Mouse (Mus musculus) spleen, adult 2 months (tissue): ENCODE results near the gene Ptpn5. TPM values are rescaled to one million over a fixed set of nuclear protein-coding genes. Genes with fewer than 3 reads are reported as not detected.

ENCODE experiments used
- DNase-seq, 2 experiments: peaks; one replicate each; pipeline versions ENCODE4 v3.0.0 to v3.0.0-alpha.2; 2012 to 2021; ENCODE audit warnings: low spot score in 2 of 2, low read depth in 1 of 2
- H3K27ac ChIP-seq: fragments of 200-500 bp; 2 replicates; pipeline ENCODE4 v1.5.1; 2012; ENCODE audit warnings: low read length, inconsistent platforms; ENCODE audit not compliant: insufficient read depth
- H3K27me3 ChIP-seq: fragments of 200-500 bp; 2 replicates; pipeline ENCODE4 v1.6.1; 2012; ENCODE audit warnings: mild to moderate bottlenecking, moderate library complexity, low read length, inconsistent platforms; ENCODE audit not compliant: control insufficient read depth, insufficient read depth
- H3K36me3 ChIP-seq: fragments of 200-500 bp; 2 replicates; pipeline ENCODE4 v1.6.1; 2012; ENCODE audit warnings: mild to moderate bottlenecking, low read length, inconsistent platforms; ENCODE audit not compliant: control insufficient read depth, insufficient read depth
- H3K4me1 ChIP-seq: fragments of 200-500 bp; 2 replicates; pipeline ENCODE4 v1.6.1; 2011; ENCODE audit warnings: inconsistent platforms; ENCODE audit not compliant: control insufficient read depth, insufficient read depth, insufficient read length
- H3K4me3 ChIP-seq: fragments of 200-500 bp; 2 replicates; pipeline ENCODE4 v1.5.1; 2011; ENCODE audit warnings: mild to moderate bottlenecking, inconsistent platforms; ENCODE audit not compliant: insufficient read depth, insufficient read length; ENCODE audit errors: extremely low read depth
- CTCF ChIP-seq: fragments of 200-500 bp; IDR thresholded peaks from 2 replicates; pipeline ENCODE4 v1.5.1; 2011; ENCODE audit warnings: mild to moderate bottlenecking, inconsistent platforms; ENCODE audit not compliant: insufficient read depth, insufficient read length, insufficient replicate concordance; ENCODE audit errors: extremely low read depth
- POLR2A ChIP-seq: fragments of 200-500 bp; IDR thresholded peaks from 2 replicates; pipeline ENCODE4 v1.6.1; 2011; ENCODE audit warnings: low read depth, low read length, inconsistent platforms
- WGBS: fragments of 180-500 bp; shearing (Covaris S2); methylation state at CpG from one replicate; pipeline ENCODE4 v1.1.7; 2018; 5-methylcytosine and 5-hydroxymethylcytosine counted together
- polyA plus RNA-seq: library from polyadenylated mRNA; depleted of rRNA; stranded (reverse); fragments of >200 nt; gene quantifications from 2 replicates; pipeline ENCODE4 v1.2.3, GENCODE M21; 2012

The Ptpn5 gene
- polyA plus RNA-seq, 1 experiment = 0.60 TPM

GRCm38 (mm10) chr7:47080868-47081267, 52.6 kb downstream of the Ptpn5 start:
- no peak for TF ChIP-seq POLR2A
- no peak for TF ChIP-seq CTCF
- whole genome bisulfite sequencing = 65% methylated on average over 3 of the region's 3 CpGs
- Histone ChIP-seq H3K4me3 (no peak overlapping the region), H3K36me3 (no peaks in the 10 kb centered on the region), H3K4me1 (no peaks in the 10 kb centered on the region), H3K27ac (no peak overlapping the region), H3K27me3 (no peaks in the 10 kb centered on the region)
- no peak for DNase-seq

DNA sequence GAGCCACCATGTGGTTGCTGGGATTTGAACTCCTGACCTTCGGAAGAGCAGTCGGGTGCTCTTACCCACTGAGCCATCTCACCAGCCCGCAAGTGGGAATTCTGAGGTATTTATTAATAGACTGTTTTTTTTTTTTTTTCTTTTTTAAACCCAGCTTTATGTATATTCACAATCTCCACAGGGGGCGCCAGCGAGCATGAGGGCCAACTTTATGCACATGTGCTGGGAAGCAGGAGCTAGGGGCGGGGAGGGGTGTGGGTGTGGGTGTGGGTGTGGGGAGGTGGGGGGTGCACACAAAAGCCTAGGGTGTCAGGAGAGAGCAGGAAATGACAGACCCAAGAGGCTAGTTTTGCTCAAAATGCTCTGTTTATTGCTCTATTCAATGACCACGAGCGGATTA, 56.0 kb downstream of the Ptpn5 start:
- DNase-seq = peak in 1 of 2 experiments; percentile 32
- Histone ChIP-seq H3K4me1 (no peaks in the 10 kb centered on the region), H3K27me3 (no peaks in the 10 kb centered on the region), H3K27ac (no peak overlapping the region), H3K36me3 (no peaks in the 10 kb centered on the region), H3K4me3 (no peak overlapping the region)
- 72% methylated on average over 8 of the region's 8 CpGs for WGBS
- TF ChIP-seq CTCF (peak; percentile 25; the same call in 1 of the 2 replicates), POLR2A (no peak)

- no peaks in the 10 kb centered on the region for H3K36me3 ChIP-seq
- no peaks in the 10 kb centered on the region for H3K4me1 ChIP-seq
- no peak for TF ChIP-seq POLR2A
- no peak for TF ChIP-seq CTCF
- WGBS = 79% methylated on average over 3 of the region's 3 CpGs
- H3K27me3 ChIP-seq = no peaks in the 10 kb centered on the region
- no peak for DNase-seq
- no peak overlapping the region for H3K27ac ChIP-seq
- no peak overlapping the region for H3K4me3 ChIP-seq
Measured at GRCm38 (mm10) chr7:47076729-47077128, 56.8 kb downstream of the Ptpn5 start.

DNA sequence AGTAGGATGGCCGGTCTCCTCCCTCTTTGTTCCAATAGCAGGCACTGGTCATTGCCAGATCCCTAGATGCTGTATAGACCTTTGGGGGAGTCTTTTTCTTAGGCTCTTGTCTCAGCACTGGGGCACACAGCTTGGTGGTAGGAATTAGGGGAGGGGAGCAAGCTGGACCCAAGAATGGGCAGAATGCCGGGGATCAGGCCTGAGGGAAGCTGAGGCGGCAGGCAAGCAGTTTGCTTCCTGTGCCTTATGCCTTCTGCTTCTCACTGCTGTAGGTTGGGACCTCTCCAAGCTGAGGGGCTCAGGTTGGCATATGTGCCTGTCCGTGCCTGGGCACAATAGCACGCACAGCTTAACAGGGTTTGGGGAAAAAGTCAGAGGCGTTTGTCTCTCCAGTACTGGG, 57.3 kb downstream of the Ptpn5 start:
- no peak overlapping the region for H3K27ac ChIP-seq
- WGBS = 96% methylated on average over 6 of the region's 6 CpGs
- no peak for DNase-seq

DNA sequence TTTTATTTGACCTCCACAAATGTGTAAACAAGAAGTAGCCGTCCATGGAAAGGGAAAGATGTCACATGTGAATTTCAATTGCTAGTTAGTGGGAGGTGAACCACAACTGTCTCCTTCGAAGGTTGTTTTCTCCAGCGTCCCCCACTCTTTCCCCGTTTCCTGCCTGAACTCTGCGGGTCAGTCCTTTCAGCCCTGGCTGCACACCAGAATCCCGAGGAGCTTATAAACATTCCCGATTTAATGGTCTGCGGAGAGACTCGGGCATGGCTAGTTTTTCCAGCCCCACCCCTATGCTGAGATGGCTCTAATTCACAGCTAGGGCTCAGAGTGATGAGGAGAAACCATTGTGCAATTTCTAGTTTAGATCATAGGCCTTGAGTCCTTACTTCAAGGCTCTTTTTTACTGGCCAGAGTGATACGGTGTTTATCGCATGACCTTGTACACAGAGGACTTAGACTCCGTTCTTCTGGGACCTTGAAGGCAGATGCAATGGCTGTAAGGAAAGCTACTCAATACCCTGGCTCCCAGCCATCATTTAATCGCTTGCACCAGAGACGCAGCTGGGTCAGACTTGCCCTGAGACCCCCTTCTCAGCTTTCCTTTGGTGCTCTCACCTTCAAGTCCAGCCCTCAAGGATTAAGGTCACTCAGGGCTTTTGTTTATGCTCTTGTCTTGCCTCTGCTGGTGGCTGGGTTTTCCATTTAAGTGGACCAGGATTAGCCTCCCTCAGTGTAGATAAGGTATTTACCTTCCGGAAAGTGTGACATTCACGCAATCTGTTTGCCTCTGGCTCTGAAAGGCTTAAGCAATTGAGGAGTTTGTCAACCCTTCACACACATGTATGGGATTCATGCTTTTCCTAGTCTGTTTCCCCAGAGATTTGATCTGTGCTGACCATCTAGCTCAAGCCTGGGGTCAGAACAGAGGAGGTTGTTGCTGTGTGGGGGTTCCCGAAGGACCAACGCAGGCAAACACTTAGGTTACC, 59.7 kb downstream of the Ptpn5 start:
- TF ChIP-seq CTCF = no peak
- no peak for TF ChIP-seq POLR2A
- H3K36me3 ChIP-seq = no peaks in the 10 kb centered on the region
- no peaks in the 10 kb centered on the region for H3K4me1 ChIP-seq
- H3K27ac ChIP-seq = no peak overlapping the region
- no peak for DNase-seq
- H3K4me3 ChIP-seq = no peak overlapping the region
- H3K27me3 ChIP-seq = no peaks in the 10 kb centered on the region
- WGBS = 85% methylated on average over 18 of the region's 18 CpGs

More for the DNA sequence above, 57.3 kb downstream of the Ptpn5 start:
- Histone ChIP-seq H3K4me3 (no peak overlapping the region), H3K36me3 (no peaks in the 10 kb centered on the region), H3K27me3 (no peaks in the 10 kb centered on the region), H3K4me1 (no peaks in the 10 kb centered on the region)
- TF ChIP-seq CTCF = no peak
- no peak for TF ChIP-seq POLR2A

DNA sequence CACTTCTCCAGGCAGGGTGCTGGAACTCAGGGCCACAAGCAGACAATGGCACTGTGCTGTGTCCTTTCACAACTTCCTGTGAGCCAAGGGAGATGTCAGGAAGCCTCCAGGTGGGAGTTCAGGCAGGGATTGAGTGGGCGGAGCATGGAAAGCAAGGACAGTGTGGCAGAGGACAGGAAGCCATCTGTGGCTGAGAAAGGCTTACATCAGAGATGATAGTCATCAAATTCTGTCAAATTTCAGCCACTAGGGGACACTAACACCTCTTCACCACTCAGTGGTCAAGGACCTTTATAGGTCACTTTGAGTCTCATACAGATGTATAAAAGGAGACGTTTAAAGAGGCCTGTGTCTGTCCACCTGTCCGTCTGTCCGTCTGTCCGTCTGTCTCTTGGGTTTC, 60.9 kb downstream of the Ptpn5 start:
- TF ChIP-seq CTCF (no peak), POLR2A (no peak)
- 78% methylated on average over 5 of the region's 5 CpGs for WGBS
- no peaks in the 10 kb centered on the region for H3K36me3 ChIP-seq
- no peak for DNase-seq
- H3K27ac ChIP-seq = no peak overlapping the region
- no peaks in the 10 kb centered on the region for H3K27me3 ChIP-seq
- no peak overlapping the region for H3K4me3 ChIP-seq
- H3K4me1 ChIP-seq = no peaks in the 10 kb centered on the region

DNA sequence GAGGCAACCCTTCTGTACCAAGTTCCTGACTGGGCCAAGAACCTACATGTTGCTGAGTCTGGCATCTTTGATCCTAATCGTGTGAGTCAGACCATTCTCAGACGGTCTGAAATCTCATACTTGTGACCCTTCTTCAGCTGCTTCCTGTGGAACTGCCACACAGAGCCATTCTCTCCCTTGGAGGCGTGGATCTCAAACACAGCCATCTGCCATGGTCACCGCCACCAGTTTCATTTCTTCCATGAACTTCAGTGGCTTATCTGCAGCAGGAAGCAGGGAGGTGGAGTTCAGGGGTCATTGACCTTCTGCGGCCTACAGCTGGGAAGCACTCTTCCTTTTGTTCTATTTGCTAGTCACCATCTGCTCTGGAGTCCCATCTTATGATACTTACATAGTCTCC, 65.6 kb downstream of the Ptpn5 start:
- no peak for DNase-seq
- Histone ChIP-seq H3K4me1 (no peaks in the 10 kb centered on the region), H3K4me3 (no peak overlapping the region), H3K27me3 (no peaks in the 10 kb centered on the region), H3K36me3 (no peaks in the 10 kb centered on the region), H3K27ac (no peak overlapping the region)
- TF ChIP-seq POLR2A (no peak), CTCF (no peak)
- 55% methylated on average over 5 of the region's 5 CpGs for WGBS
